Comparison of ENCODE assay signal across 12 mouse cellular contexts in genomic region chr9:56412716-56413115, GRCm38 (mm10).
"Had no signal": no experiment of that assay in that cellular context is flagged by ENCODE, and none has a peak within 500 bp of the region (broad histone marks: within the 10 kb centered on the region; RNA-seq: fewer than 3 reads in every experiment).

No protein-coding gene starts in this region.

- H3K4me2 ChIP-seq: limb, embryonic 12.5 days; liver, embryonic 13.5 days; lung, embryonic 15.5 days; neural tube, embryonic 15.5 days had no signal

- ATAC-seq: liver, postnatal 0 days had no signal

- H3K9me3 ChIP-seq: limb, embryonic 12.5 days; liver, embryonic 13.5 days; lung, embryonic 15.5 days; midbrain, embryonic 10.5 days; neural tube, embryonic 15.5 days had no signal

- DNase-seq: liver; liver, embryonic 13.5 days; liver, postnatal 0 days; midbrain, embryonic 14.5 days had no signal

- H3K27me3 ChIP-seq: limb, embryonic 12.5 days; liver, embryonic 13.5 days; lung, embryonic 15.5 days; neural tube, embryonic 15.5 days had no signal

- H3K9ac ChIP-seq: limb, embryonic 12.5 days; liver, embryonic 13.5 days; liver, postnatal 0 days; lung, embryonic 15.5 days; neural tube, embryonic 15.5 days had no signal

- H3K4me3 ChIP-seq: layer of hippocampus, adult 2 months; limb, embryonic 12.5 days; liver, embryonic 13.5 days; lung, embryonic 15.5 days; midbrain, embryonic 10.5 days; myocyte; neural tube, embryonic 15.5 days had no signal

- H3K36me3 ChIP-seq: limb, embryonic 12.5 days; liver, embryonic 13.5 days; lung, embryonic 15.5 days; midbrain, embryonic 10.5 days; neural tube, embryonic 15.5 days had no signal

- H3K27ac ChIP-seq: kidney, postnatal 0 days; layer of hippocampus, adult 2 months; limb, embryonic 12.5 days; liver, embryonic 13.5 days; lung, embryonic 15.5 days; midbrain, embryonic 10.5 days; neural tube, embryonic 15.5 days; stomach, postnatal 0 days had no signal
